Mouse (Mus musculus): ENCODE measurements around the gene Zdhhc19.

Zdhhc19 gene

DNA sequence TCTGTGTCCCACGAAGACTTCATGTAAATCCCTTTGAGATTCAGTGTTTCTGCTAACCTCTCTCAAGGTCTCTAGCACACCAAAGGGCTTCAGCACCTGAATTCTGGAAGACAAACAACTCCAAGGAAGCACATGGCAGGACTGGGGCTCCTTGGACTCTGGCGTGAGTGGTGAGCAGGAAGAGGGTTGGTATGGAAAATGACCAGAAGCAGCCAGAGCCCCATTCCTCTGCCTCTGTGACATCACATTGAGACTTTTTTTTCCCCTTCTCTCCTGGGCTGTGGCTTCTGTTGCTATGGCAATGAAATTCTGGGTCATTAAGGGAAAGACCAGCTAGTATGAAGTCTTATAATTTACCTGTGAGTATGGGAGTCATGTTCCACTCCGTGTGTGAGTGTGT lies at the start of gene Zdhhc19:
TSS of gene Zdhhc19 (plus strand) at position 301 of the 400 bp plus-strand sequence.
- DNase-seq (ENCODE audit: low spot score) = no peak

DNA sequence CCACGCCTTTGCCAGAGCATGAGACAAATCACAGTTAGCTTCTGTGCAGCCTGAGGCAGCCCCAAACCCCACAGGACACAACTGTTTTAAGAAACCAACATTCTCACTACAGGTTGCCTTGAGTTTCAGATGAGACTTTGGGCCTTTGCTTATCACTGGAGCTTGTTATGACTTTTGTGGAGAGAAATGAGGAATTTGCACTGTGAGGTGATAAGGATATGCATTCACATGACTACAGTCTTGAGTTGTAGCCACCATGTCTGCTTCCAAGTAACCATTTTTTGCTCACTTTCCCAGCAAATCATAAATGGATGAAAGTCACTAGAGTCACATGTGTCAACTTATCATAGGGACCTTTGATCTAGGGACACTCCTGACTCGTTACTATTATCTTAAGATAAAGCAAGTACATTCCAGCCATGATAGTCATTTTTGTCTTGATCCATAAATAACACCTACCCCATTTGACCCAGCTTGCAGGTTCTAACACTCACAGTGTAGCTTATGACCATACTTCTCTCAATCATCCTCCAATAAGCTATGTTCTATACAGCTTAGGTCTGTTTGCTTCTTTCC lies 49.4 kb upstream of the Zdhhc19 start:
- no peak for DNase-seq (ENCODE audit: low spot score)

DNA sequence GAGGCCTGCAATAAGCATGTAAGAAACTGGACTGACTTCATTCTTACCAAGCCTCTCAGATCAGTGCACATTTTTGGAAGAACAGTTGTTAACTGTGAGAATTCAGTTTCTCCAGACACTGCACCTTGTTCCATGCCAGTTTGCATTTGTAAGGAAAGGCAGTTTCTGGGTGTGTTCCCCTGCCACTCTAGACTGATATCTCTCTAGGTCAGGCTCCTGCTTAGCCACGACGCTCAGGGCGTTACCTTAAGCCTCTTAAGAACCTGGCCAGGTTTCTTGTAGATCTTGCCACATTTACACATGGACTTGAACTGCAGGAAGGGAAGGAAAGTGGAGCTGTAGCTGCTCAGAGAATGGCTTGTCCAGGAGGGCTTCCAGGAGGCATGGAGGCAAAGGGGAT lies 46.4 kb upstream of the Zdhhc19 start:
- no peak for DNase-seq (ENCODE audit: low spot score)

DNA sequence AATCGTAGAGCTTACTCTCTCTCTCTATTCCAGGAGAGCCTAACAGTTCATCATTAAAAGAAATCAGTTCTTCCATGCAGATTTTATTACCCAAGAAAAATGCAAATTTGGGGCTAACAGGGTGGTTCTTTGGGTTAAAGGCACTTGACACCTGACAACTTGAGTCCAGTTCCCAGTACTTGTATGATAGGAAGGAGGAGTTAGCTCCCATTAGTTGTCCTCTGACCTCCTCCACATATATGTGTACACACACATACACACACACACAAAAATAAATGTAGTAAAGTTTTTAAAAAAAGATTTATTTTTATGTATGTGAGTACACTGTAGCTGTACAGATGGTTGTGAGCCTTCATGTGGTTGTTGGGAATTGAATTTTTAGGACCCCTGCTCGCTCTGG lies 45.9 kb upstream of the Zdhhc19 start:
- DNase-seq (ENCODE audit: low spot score) = no peak

DNA sequence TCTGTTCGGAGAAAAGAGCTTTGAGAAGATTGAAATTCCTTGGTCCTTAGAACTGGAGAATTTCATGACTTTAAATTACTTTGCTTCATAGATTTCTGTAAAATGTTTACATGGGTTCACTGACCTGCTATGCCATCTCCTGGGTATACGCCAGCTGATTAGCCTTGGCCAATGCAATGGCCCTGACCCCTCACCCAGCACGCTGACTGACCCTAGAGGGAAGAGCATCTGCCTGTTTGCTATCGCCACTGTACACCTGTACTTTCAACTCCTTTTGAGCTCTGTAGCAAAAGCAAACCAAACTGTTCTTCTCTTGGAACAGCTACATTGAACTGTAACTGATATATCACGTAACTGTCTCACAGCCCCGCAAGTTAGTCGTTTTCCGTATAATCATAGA lies 43.0 kb upstream of the Zdhhc19 start:
- no peak for DNase-seq (ENCODE audit: low spot score)

DNA sequence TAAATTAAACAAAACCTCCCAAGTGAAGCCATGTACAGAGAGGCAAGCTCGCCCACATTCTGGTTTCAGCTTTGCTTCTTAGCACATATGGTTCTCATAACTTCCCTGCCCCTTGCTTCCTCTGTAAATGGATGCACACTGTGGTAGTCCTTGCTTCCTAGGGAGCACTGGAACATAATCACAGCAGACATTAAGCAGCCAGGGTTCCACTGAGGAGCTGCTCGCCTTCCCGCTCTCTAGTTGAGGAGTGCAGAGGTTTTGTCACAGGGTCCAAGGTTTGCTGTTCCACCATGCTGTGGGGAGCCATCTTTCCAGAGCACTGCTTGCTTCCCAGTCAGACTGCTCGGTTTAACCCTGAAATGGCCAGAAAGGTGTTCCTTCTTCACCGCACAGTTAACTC lies 41.4 kb upstream of the Zdhhc19 start:
- DNase-seq (ENCODE audit: low spot score) = no peak

DNA sequence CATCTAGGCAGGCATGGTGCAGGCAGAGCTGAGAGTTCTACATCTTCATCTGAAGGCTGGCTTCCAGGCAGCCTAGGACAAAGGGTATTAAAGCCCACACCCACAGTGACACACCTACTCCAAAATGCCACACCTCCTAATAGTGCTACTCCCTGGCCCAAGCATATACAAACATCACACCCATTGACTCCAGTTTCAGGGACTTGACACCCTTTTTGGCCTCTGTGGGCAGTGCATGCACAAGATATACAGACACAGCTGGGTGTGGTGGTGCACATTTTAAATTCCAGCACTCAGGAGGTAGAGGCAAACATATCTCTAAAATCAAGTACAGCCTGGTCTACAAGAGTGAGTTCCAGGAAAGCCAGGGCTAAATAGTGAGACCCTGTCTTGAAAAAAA lies 40.0 kb upstream of the Zdhhc19 start:
- no peak for DNase-seq (ENCODE audit: low spot score)

DNA sequence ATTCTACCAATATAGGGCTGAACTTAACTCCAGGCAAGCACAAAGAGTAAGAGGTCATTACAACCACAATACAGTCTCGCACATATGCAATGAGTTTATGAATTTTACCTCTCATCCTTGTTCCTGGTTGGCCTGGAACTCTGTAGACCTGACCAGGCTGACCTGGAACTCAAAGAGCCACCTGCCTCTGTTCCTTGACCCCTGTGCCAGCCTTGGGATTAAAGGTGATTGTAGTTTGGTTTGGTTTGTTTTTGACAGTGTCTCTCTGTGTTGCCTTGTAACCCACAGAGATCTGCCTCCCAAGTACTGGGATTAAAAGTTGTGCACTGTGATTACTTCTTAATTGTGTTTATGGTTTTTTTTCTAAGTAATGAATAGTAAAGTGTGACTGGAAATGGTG lies 39.3 kb upstream of the Zdhhc19 start:
- no peak for DNase-seq (ENCODE audit: low spot score)

DNA sequence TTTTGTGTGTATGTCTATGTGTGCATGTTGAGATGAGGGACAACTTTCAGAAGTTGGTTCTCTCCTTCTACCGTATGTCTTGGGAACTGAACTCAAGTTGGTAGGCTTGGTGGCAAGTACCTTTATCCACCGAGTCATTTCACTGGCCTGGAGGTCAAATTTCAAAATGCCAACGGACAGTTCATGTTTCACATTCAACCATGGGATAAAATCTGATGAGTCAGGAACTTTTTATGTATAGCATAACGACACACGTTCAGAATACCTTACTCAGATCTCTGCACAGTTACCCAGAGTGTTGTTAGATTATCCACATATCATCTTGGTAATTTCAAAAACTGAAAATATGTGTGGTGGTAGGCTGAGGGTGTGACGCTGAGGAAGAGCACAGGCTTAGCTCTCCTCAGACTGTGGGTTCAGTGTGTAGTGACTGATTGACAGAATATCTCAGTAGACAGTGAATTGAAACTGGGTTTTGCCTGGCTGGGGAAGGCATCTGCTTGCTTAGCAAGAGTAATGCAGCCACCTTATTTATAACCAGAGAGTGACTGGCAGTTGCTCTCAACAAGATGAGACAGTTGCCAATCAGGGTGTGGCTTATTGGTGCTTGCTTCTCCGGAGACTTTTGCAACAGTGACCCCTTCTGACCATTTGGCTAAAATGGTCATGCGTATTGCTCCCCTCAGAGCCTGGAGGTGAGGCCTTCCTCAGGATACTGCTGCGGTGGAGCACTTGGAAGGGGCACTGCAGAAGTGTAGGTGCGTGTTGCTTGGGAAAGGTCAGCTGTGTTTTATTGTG lies 38.3 kb upstream of the Zdhhc19 start:
- peak; percentile 15 for DNase-seq (ENCODE audit: low spot score)

DNA sequence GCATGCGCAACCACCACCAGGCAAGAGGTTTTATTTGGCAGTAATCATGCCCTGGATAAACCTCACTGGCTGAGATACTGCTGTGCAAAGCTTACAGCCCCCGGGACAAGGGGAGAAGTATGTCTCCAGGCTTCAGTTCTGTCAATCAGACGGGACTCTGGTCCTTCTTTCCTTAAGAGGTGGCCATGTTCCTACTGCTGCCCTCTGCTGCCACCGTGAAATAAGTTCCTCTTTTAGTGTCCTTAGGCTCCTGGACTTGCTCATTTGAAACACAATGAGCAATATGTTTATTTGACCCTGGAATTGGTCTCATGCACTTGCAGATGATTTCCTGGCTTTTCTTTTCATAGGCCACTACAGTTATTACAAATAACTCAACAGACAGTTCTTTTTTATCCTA lies 35.5 kb upstream of the Zdhhc19 start:
- no peak for DNase-seq (ENCODE audit: low spot score)

DNA sequence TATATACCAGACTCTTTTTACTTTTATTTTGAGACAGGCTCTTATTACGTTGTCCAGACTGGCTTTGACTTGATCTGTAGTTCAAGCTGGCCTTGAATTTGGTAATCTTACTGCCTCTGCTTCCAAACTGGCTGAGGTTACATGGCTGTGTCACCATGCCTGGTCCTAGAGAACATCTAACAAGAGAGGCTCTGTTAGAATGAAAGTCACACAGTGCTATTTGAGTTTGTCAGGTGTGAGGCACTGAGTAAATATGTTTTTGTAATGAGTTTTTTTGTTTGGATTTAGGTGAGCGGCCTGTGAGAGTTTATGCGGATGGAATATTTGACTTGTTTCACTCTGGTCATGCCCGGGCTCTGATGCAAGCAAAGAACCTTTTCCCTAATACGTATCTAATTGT lies 34.4 kb upstream of the Zdhhc19 start:
- no peak for DNase-seq (ENCODE audit: low spot score)

DNA sequence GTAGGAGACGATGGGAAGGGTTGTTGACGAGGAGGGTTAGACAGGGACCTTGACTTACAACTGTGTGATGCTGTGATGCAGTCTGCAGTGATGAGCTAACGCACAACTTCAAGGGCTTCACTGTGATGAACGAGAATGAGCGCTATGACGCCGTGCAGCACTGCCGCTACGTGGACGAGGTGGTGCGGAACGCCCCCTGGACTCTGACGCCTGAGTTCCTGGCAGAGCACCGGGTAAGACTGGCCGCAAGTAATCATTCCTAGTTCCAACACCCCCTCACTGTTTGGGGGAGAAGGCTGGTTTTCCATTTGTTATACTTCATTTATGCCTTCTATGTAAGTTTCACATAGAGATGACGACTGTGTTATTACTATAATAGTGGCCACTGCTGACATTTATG lies 33.1 kb upstream of the Zdhhc19 start:
- DNase-seq (ENCODE audit: low spot score) = no peak

DNA sequence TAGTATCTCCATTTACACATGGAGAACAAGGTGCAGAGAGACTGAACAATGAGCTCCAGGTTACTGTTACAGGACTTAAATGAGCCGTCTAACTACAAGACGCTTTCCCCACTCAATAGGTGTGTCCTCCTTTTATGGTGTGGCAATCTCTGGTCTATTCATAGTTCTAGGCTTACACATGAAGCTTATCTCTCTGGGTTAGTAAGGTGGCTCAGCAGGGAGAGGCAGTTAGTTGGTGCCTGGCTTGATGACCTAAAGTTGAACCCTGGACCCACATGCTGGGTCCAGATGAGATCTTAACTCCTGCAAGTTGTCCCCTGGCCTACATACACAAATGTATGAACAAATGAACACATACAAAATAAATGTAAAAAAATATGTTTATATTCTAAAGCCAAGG lies 32.6 kb upstream of the Zdhhc19 start:
- DNase-seq (ENCODE audit: low spot score) = no peak

DNA sequence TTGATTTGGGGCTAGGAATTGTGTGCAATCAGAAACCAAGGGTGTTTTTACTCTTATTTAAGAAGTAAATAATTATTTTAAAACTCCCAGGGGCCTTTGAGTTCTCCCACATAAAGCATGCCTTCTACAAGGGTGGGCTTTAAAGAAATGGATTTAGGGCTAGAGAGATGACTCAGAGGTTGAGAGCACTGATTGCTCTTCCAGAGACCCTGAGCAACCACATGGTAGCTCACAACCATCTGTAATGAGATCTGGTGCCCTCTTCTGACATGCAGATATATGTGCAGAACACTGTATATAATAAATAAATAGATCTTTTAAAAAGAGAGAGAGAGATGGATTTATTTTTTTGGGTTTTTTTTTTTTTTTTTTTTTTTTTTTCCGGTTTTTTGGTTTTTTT lies 31.2 kb upstream of the Zdhhc19 start:
- DNase-seq (ENCODE audit: low spot score) = no peak

DNA sequence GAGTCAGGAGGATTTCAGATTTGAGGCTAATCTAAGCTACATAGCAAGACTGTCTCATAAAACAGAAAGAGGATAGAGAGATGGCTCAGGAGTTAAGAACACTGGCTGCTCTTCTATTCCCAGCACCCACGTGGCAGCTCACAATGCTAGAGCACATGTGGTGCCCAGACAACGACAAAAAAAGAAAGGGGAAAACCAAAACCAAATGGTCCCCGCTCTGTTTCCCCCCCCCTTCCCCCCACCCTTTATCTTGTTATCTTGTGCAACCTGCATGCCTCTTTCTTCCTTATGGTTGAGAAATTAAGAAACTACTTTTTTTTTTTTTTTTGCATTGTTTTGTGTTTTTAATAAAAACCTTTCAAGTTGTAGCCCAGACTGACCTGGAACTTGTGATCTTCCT lies 27.6 kb upstream of the Zdhhc19 start:
- no peak for DNase-seq (ENCODE audit: low spot score)

DNA sequence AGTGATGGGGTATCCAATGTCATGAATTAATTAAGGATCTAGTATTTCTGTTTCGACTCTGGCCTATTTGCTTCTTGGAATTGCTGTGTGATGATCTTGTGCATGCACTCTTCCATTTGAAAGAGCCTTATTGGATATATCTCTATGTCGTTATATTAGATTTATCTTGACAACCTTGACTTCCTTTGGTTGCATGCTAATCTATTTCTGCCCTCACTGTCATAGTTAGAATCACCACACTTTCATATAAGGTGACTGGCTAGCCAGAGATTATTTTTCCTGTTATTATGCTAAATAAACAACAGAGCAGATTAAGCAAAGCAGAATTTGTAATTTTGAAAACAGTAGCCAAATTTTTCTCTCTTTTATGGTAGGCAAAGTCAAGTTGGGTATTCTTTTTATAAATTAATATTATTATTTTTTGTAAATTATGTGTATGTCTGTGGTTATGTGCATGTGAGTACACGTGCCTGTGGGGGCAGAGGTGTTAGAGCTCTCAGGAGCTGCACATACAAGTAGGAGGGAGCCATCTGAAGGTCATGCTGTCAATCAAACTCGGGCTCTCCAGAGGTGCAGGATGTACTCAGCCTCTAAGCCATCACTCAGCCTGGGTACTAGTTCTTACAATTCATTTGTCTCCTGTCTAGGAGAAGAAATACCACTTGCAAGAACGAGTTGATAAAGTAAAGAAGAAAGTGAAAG lies 26.5 kb upstream of the Zdhhc19 start:
- no peak for DNase-seq (ENCODE audit: low spot score)

DNA sequence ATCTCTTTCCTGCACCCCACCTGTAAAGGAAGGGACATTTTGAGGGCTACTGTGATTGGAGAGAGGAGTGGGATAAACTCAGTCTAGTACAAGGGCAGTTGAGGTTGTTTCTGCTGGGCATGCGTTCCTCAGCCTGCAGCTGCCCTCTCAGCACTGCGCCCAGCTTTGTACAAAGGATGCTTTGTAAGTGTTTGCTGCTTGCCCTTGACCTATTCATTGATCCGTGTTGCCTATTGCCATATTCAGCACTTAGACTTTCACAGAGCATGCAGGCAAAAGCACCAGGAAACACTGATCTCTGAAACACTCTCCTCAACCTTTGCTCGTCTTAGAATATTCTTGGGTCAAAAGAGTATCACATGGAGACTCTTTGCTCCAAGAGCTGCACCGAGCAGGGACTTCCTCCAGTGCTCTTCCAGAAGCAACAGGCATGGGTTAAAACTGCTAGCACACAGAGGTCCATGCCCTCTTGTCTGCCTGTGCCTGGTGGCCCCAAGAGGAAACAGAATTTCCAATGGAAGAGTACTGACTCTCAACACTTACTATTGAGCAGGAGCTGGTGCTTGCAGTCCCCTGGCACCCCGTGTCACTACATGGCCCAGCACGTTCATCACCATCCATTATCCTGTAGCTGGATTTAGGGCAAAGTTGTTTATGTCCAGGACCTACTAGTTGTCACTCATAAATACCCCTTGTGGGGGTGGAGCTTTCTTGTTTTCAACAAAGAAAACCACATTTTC lies 23.6 kb upstream of the Zdhhc19 start:
- no peak for DNase-seq (ENCODE audit: low spot score)

DNA sequence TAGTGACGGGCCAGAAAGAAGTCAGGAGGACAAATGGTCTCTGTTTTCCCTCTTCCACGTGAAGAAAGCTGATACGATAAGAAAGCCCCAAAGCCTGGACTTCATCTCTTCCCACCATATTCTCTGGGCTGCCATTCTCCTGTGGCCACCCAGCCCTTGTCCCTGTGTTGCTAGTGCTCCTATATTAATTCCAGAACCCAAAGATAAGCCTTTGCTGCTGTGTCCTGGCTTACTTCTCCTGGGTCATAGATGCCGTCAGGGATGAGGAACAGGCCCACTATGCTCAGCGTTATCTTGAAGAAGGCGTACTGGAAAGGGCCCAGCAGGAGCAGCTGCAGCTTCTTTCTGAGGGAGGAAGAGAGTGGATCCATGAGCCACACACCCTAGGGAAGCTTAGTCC lies 18.8 kb upstream of the Zdhhc19 start:
- DNase-seq (ENCODE audit: low spot score) = no peak

DNA sequence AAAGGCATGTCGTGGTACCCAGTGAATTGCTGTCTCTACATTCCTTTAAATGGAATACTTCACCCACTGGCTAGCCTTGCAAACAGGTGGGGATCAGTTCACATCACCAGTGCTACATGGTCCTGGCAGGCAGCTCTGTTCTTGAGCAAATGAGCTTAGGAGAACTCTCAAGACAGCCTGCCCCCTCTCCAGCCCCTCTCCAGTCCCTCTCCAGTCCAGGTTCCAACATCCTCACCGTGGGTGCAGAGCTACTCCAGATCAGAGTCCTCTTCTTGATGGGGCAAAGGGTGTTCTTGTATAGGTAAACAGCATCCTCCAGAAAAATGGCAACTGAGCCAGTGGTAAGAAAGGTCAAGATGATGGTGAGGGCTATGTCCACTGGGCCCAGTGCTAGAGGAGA lies 16.6 kb upstream of the Zdhhc19 start:
- DNase-seq (ENCODE audit: low spot score) = no peak

DNA sequence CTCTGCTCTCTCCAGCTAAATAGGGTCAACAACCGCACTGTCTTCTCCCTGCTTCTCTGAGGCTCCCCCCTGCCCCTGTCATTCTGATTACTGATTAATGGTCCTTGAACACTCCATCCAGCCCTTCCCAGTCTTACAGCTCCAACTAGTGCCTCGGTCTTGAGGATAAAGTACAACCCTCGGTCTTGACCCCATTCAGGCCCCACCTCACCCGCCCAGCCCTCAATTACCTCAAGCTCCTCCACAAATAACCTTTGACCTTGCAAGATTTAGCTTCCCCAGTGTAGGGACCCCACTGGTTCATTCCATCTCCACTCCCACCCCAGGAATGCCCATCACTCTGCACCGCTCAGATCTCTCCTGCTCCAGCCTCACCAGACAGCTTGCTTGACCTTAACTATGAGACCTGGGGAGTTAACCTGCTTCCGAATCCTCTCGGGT lies 11.6 kb upstream of the Zdhhc19 start:
- DNase-seq (ENCODE audit: low spot score) = no peak

DNA sequence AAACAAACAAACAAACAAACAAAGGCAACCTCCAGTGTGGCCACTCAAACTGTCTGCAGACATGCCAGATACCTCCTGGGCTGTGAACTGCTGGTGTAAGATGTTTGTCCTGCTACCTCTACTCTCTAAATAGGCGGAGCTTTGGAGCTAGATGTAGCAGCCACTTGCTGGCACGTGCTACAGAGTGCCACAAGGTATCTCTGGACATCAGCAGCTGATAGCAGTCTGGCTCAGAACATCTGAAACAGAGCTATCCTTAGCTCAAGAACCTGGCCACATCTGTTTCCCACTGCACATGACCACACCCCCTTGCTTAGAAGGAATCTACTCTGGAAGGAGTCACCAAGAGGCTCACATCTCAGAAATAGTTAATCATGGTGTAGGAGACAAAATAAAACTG lies 10.9 kb upstream of the Zdhhc19 start:
- DNase-seq (ENCODE audit: low spot score) = no peak

DNA sequence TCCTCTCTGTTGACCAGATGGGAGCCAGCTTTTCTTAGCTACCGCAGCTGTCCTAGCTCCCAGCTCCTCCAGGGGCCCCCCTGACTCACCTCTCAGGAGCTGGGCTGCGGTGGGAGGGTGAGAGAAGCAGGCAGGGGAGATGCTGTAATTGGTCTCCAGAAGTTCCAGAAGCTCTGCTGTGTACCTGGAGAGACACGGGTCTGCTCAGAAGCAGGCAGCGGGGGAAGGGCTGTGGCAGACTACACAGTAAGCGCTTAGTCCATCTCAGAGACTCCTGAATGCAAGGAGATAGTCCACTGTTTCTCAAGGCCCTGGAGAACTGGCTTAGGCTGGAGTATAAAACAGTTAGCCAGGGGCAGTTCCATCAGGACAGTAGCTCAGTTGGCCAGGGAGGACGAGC lies 10.0 kb upstream of the Zdhhc19 start:
- no peak for DNase-seq (ENCODE audit: low spot score)
